ENCODE assay signal across 8 mouse cellular contexts in genomic region chr9:86570261-86570890, GRCm38 (mm10). TPM values are rescaled to one million over a fixed set of nuclear protein-coding genes. Genes with fewer than 3 reads are reported as not detected.
DNase-seq lines count a peak whose midpoint lies in the region; ATAC-seq and TF ChIP-seq lines count a peak whose summit lies in the region.

No protein-coding gene starts in this region.

- DNase-seq in lung, adult 18-20 months: no peak
- no peak for DNase-seq in limb, embryonic 14.5 days (ENCODE audit: low spot score)
- no peak for DNase-seq in left cerebral cortex, adult 11 months (ENCODE audit: low spot score)
- no peak for DNase-seq in layer of hippocampus, postnatal 10 days (ENCODE audit: low spot score in 2 of 2)
- DNase-seq in cerebellum, postnatal 10 days: no peak

- H3K4me2 ChIP-seq in lung, embryonic 16.5 days (ENCODE audit: low read depth, low read length): peak overlapping the region; percentile 83
- H3K4me2 ChIP-seq in hindbrain, embryonic 13.5 days: peak overlapping the region; percentile 99
- H3K4me2 ChIP-seq in limb, embryonic 14.5 days (replicated peaks; ENCODE audit: low read depth, low read length, severe bottlenecking): peak overlapping the region; percentile 97
- peak overlapping the region; percentile 100 for H3K4me2 ChIP-seq in stomach, embryonic 16.5 days (ENCODE audit: low read depth, low read length)

- H3K9me3 ChIP-seq in lung, embryonic 16.5 days (ENCODE audit: control insufficient read depth, low read length): no peaks in the 10 kb centered on the region
- no peaks in the 10 kb centered on the region for H3K9me3 ChIP-seq in hindbrain, embryonic 13.5 days
- H3K9me3 ChIP-seq in limb, embryonic 14.5 days (ENCODE audit: control insufficient read depth, low read length): no peaks in the 10 kb centered on the region
- H3K9me3 ChIP-seq in stomach, embryonic 16.5 days (replicated peaks; ENCODE audit: control insufficient read depth, low read length): no peaks in the 10 kb centered on the region

- ATAC-seq in lung, embryonic 16.5 days (ENCODE audit: low read depth): no peak
- ATAC-seq in hindbrain, embryonic 13.5 days (ENCODE audit: low FRiP score): no peak
- no peak for ATAC-seq in limb, embryonic 14.5 days (ENCODE audit: low FRiP score, low read depth)
- ATAC-seq in stomach, embryonic 16.5 days (ENCODE audit: insufficient read depth, low FRiP score): no peak

- H3K4me1 ChIP-seq in lung, embryonic 16.5 days (replicated peaks; ENCODE audit: control insufficient read depth, insufficient read depth, low read length): peaks cover 20% of the 10 kb centered on the region
- peaks cover 21% of the 10 kb centered on the region for H3K4me1 ChIP-seq in hindbrain, embryonic 13.5 days (replicated peaks)
- H3K4me1 ChIP-seq in limb, embryonic 14.5 days (ENCODE audit: control insufficient read depth, insufficient read depth, low read length): peaks cover 8% of the 10 kb centered on the region
- H3K4me1 ChIP-seq in stomach, embryonic 16.5 days (ENCODE audit: control insufficient read depth, insufficient read depth, low read length): peaks cover 19% of the 10 kb centered on the region

- no peak overlapping the region for H3K27ac ChIP-seq in lung, embryonic 16.5 days (ENCODE audit: low read length)
- no peak overlapping the region for H3K27ac ChIP-seq in hindbrain, embryonic 13.5 days
- H3K27ac ChIP-seq in limb, embryonic 14.5 days (replicated peaks; ENCODE audit: low read depth, low read length): no peak overlapping the region
- no peak overlapping the region; the same call in 1 of the 2 replicates for H3K27ac ChIP-seq in stomach, embryonic 16.5 days (ENCODE audit: low read length)

- H3K36me3 ChIP-seq in lung, embryonic 16.5 days (ENCODE audit: control insufficient read depth, insufficient read depth, low read length): peaks cover 13% of the 10 kb centered on the region
- peaks cover 40% of the 10 kb centered on the region for H3K36me3 ChIP-seq in hindbrain, embryonic 13.5 days
- peaks cover 32% of the 10 kb centered on the region for H3K36me3 ChIP-seq in limb, embryonic 14.5 days (ENCODE audit: control insufficient read depth, insufficient read depth, low read length)
- peaks cover 4% of the 10 kb centered on the region for H3K36me3 ChIP-seq in stomach, embryonic 16.5 days (ENCODE audit: control insufficient read depth, insufficient read depth, low read length)

- H3K27me3 ChIP-seq in lung, embryonic 16.5 days (ENCODE audit: control insufficient read depth, insufficient read depth, low read depth, low read length): no peaks in the 10 kb centered on the region
- no peaks in the 10 kb centered on the region for H3K27me3 ChIP-seq in hindbrain, embryonic 13.5 days
- no peaks in the 10 kb centered on the region for H3K27me3 ChIP-seq in limb, embryonic 14.5 days (ENCODE audit: control insufficient read depth, insufficient read depth, low read length)
- H3K27me3 ChIP-seq in stomach, embryonic 16.5 days (ENCODE audit: control insufficient read depth, insufficient read depth, low read length): no peaks in the 10 kb centered on the region

- WGBS in lung, embryonic 16.5 days: 61% methylated on average over 10 of the region's 10 CpGs
- WGBS in hindbrain, embryonic 13.5 days: 80% methylated on average over 10 of the region's 10 CpGs
- WGBS in limb, embryonic 14.5 days: 77% methylated on average over 10 of the region's 10 CpGs
- WGBS in stomach, embryonic 16.5 days: 75% methylated on average over 10 of the region's 10 CpGs

- peak overlapping the region; percentile 65 for H3K4me3 ChIP-seq in lung, embryonic 16.5 days (ENCODE audit: low read length)
- H3K4me3 ChIP-seq in hindbrain, embryonic 13.5 days: peak overlapping the region; percentile 71
- H3K4me3 ChIP-seq in limb, embryonic 14.5 days (replicated peaks; ENCODE audit: low read length): peak overlapping the region; percentile 71
- H3K4me3 ChIP-seq in stomach, embryonic 16.5 days (replicated peaks; ENCODE audit: low read length): peak overlapping the region; percentile 89

- TF ChIP-seq POLR2A in limb, embryonic 14.5 days (IDR thresholded peaks at IDR 0.05; ENCODE audit: borderline replicate concordance, extremely low read depth, insufficient read depth, insufficient read length): no peak

- peak overlapping the region; percentile 74; the same call in 1 of the 2 replicates for H3K9ac ChIP-seq in lung, embryonic 16.5 days (ENCODE audit: low read length)
- H3K9ac ChIP-seq in hindbrain, embryonic 13.5 days: peak overlapping the region; percentile 80; the same call in 1 of the 2 replicates
- H3K9ac ChIP-seq in limb, embryonic 14.5 days (ENCODE audit: low read depth, low read length, severe bottlenecking): 0 out of 2 replicates have a peak overlapping the region, but pooled peaks have one; percentile 70
- H3K9ac ChIP-seq in stomach, embryonic 16.5 days (ENCODE audit: low read length): no peak overlapping the region

RNA-seq across cellular contexts. Expression of gene Pgm3, which starts 1.3 kb away (rescaled TPM):
- 39.6 and 41.1 TPM in 2 replicates for polyA plus RNA-seq in lung, embryonic 16.5 days (2015; fragmentation: Nextera tagmentation; extraction: Ambion mirVana)
- polyA plus RNA-seq in hindbrain, embryonic 13.5 days (2015; fragmentation: Nextera tagmentation; extraction: Ambion mirVana): 41.4 and 43.5 TPM in 2 replicates
- 19.6 and 23.1 TPM in 2 replicates for polyA plus RNA-seq in limb, embryonic 14.5 days (2012; rRNA removed)
- 33.6 and 37.9 TPM in 2 replicates for polyA plus RNA-seq in limb, embryonic 14.5 days (2014; fragmentation: Nextera tagmentation; extraction: Ambion mirVana)
- 34.0 and 36.9 TPM in 2 replicates for polyA plus RNA-seq in stomach, embryonic 16.5 days (2015; fragmentation: Nextera tagmentation; extraction: Ambion mirVana)
- total RNA-seq in layer of hippocampus, postnatal 10 days (2021): 10 to 100 TPM; 21.3 to 23.4 TPM

RNA-seq across cellular contexts. Expression of gene Rwdd2a, which starts 1.4 kb away (rescaled TPM):
- 5.3 and 5.9 TPM in 2 replicates for polyA plus RNA-seq in lung, embryonic 16.5 days (2015; fragmentation: Nextera tagmentation; extraction: Ambion mirVana)
- polyA plus RNA-seq in hindbrain, embryonic 13.5 days (2015; fragmentation: Nextera tagmentation; extraction: Ambion mirVana): 9.6 TPM in 2 replicates
- 1.7 and 2.2 TPM in 2 replicates for polyA plus RNA-seq in limb, embryonic 14.5 days (2012; rRNA removed)
- polyA plus RNA-seq in limb, embryonic 14.5 days (2014; fragmentation: Nextera tagmentation; extraction: Ambion mirVana): 3.5 and 4.5 TPM in 2 replicates
- 2.4 TPM in 2 replicates for polyA plus RNA-seq in stomach, embryonic 16.5 days (2015; fragmentation: Nextera tagmentation; extraction: Ambion mirVana)
- 10 to 100 TPM; 38.2 to 41.7 TPM for total RNA-seq in layer of hippocampus, postnatal 10 days (2021)
